24 mouse cellular contexts compared by ENCODE assay signal in the genomic region with DNA sequence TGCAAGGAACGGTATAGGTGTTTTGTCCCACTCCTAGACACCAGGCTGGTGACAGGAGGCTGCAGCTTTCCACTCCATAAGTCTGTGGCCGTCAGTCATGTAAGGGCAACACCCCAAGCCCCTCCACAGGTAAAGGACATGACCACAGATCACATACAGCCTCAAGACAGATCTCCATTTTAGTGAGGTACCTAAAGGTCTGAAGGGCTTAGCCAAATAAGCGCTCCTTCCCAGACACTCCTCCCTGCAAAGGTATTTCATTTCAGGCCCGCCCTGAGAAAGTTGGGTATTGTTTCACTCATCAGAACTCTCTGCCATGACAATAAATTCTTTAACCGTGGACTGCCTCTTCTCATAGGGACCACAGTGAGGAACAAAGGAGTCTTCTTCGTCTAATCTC.
DNase-seq lines count a peak whose midpoint lies in the region; ATAC-seq and TF ChIP-seq lines count a peak whose summit lies in the region.
"Had no signal": no experiment of that assay in that cellular context is flagged by ENCODE, and none has a peak within 500 bp of the region (broad histone marks: within the 10 kb centered on the region; RNA-seq: fewer than 3 reads in every experiment).

No protein-coding gene starts in this region.

- no peak for TF ChIP-seq CTCF in kidney, postnatal 0 days (IDR thresholded peaks at IDR 0.05; ENCODE audit: low read depth)

- H3K9ac ChIP-seq in hindbrain, embryonic 11.5 days (ENCODE audit: low read depth, low read length), result no peak overlapping the region
- no peak overlapping the region for H3K9ac ChIP-seq in hindbrain, embryonic 12.5 days
- no peak overlapping the region for H3K9ac ChIP-seq in kidney, embryonic 15.5 days
- no peak overlapping the region for H3K9ac ChIP-seq in kidney, postnatal 0 days (ENCODE audit: low read depth, low read length)
- H3K9ac ChIP-seq: embryonic facial prominence, embryonic 12.5 days; forebrain, embryonic 13.5 days; forebrain, embryonic 15.5 days had no signal

- H3K27me3 ChIP-seq in hindbrain, embryonic 11.5 days (ENCODE audit: control insufficient read depth, insufficient read depth, low read length), result no peaks in the 10 kb centered on the region
- H3K27me3 ChIP-seq in hindbrain, embryonic 12.5 days, result no peaks in the 10 kb centered on the region
- H3K27me3 ChIP-seq in kidney, embryonic 15.5 days, result no peaks in the 10 kb centered on the region
- H3K27me3 ChIP-seq in kidney, postnatal 0 days (ENCODE audit: insufficient read depth, low read length), result no peaks in the 10 kb centered on the region
- H3K27me3 ChIP-seq: CH12.LX; embryonic facial prominence, embryonic 12.5 days; forebrain, embryonic 13.5 days; forebrain, embryonic 15.5 days; Patski had no signal

- 0 out of 2 replicates have a peak, but pooled peaks have one; percentile 27 for ATAC-seq in hindbrain, embryonic 11.5 days (ENCODE audit: low FRiP score)
- no peak for ATAC-seq in hindbrain, embryonic 12.5 days (ENCODE audit: low FRiP score)
- ATAC-seq in kidney, embryonic 15.5 days (replicated peaks; ENCODE audit: low FRiP score), result peak; percentile 54
- ATAC-seq in kidney, postnatal 0 days (replicated peaks; ENCODE audit: low FRiP score, low read depth), result no peak
- ATAC-seq: activated CD4-positive, CD25-positive, alpha-beta regulatory T cell, adult 4 months; CD4-positive, CD25-positive, alpha-beta regulatory T cell, adult 4 months; forebrain, embryonic 13.5 days; forebrain, embryonic 15.5 days; Patski had no signal

- H3K4me2 ChIP-seq in hindbrain, embryonic 11.5 days (replicated peaks; ENCODE audit: low read depth, low read length), result no peak overlapping the region
- H3K4me2 ChIP-seq in hindbrain, embryonic 12.5 days (replicated peaks), result no peak overlapping the region
- H3K4me2 ChIP-seq in kidney, embryonic 15.5 days, result no peak overlapping the region
- no peak overlapping the region for H3K4me2 ChIP-seq in kidney, postnatal 0 days (ENCODE audit: low read length)
- H3K4me2 ChIP-seq: embryonic facial prominence, embryonic 12.5 days; forebrain, embryonic 13.5 days; forebrain, embryonic 15.5 days had no signal

- DNase-seq in hindbrain, embryonic 11.5 days (ENCODE audit: low spot score), result no peak
- DNase-seq in kidney, postnatal 14 days, result no peak
- peak; percentile 16 for DNase-seq in kidney, postnatal 0 days (ENCODE audit: low spot score)
- DNase-seq in kidney, postnatal 4 days, result no peak
- DNase-seq: adrenal gland, adult 8-10 months; adrenal gland, postnatal 14 days; adrenal gland, postnatal 36 days; B cell, adult 2 months; cerebellum, adult 11-12 months; cerebellum, adult 2 months; cerebellum, adult 9-10 months; cerebellum, postnatal 10 days; cerebellum, postnatal 25 days had no signal

- H3K36me3 ChIP-seq in hindbrain, embryonic 11.5 days (ENCODE audit: control insufficient read depth, insufficient read depth, low read length), result no peaks in the 10 kb centered on the region
- H3K36me3 ChIP-seq in hindbrain, embryonic 12.5 days, result no peaks in the 10 kb centered on the region
- H3K36me3 ChIP-seq in kidney, embryonic 15.5 days, result no peaks in the 10 kb centered on the region
- no peaks in the 10 kb centered on the region for H3K36me3 ChIP-seq in kidney, postnatal 0 days (ENCODE audit: insufficient read depth, low read length)
- H3K36me3 ChIP-seq: embryonic facial prominence, embryonic 10.5 days; embryonic facial prominence, embryonic 12.5 days; forebrain, embryonic 15.5 days; G1E had no signal

- no peak overlapping the region for H3K27ac ChIP-seq in hindbrain, embryonic 11.5 days (ENCODE audit: low read depth, low read length)
- no peak overlapping the region for H3K27ac ChIP-seq in hindbrain, embryonic 12.5 days
- H3K27ac ChIP-seq in kidney, embryonic 15.5 days, result no peak overlapping the region
- H3K27ac ChIP-seq in kidney, postnatal 0 days, result no peak overlapping the region
- H3K27ac ChIP-seq: embryonic facial prominence, embryonic 10.5 days; embryonic facial prominence, embryonic 12.5 days; forebrain, embryonic 13.5 days; forebrain, embryonic 15.5 days had no signal

- no peaks in the 10 kb centered on the region for H3K4me1 ChIP-seq in hindbrain, embryonic 11.5 days (replicated peaks; ENCODE audit: control insufficient read depth, insufficient read depth, low read length)
- no peaks in the 10 kb centered on the region for H3K4me1 ChIP-seq in hindbrain, embryonic 12.5 days
- no peaks in the 10 kb centered on the region for H3K4me1 ChIP-seq in kidney, embryonic 15.5 days
- no peaks in the 10 kb centered on the region for H3K4me1 ChIP-seq in kidney, postnatal 0 days (replicated peaks; ENCODE audit: insufficient read depth, low read length)
- H3K4me1 ChIP-seq: embryonic facial prominence, embryonic 10.5 days; embryonic facial prominence, embryonic 12.5 days; forebrain, embryonic 13.5 days; forebrain, embryonic 15.5 days had no signal

- no peak overlapping the region for H3K4me3 ChIP-seq in hindbrain, embryonic 11.5 days (ENCODE audit: low read depth, low read length)
- no peak overlapping the region for H3K4me3 ChIP-seq in hindbrain, embryonic 12.5 days
- no peak overlapping the region for H3K4me3 ChIP-seq in kidney, embryonic 15.5 days (replicated peaks)
- H3K4me3 ChIP-seq in kidney, postnatal 0 days (replicated peaks; ENCODE audit: low read depth, low read length), result no peak overlapping the region
- H3K4me3 ChIP-seq: embryonic facial prominence, embryonic 10.5 days; embryonic facial prominence, embryonic 12.5 days; forebrain, embryonic 13.5 days; forebrain, embryonic 15.5 days had no signal

- 81% methylated on average over 6 of the region's 6 CpGs for WGBS in hindbrain, embryonic 11.5 days
- WGBS in hindbrain, embryonic 12.5 days, result 72% methylated on average over 6 of the region's 6 CpGs
- WGBS in kidney, embryonic 15.5 days, result 42% methylated on average over 6 of the region's 6 CpGs
- WGBS in kidney, postnatal 0 days, result 48% methylated on average over 6 of the region's 6 CpGs

- no peaks in the 10 kb centered on the region for H3K9me3 ChIP-seq in hindbrain, embryonic 11.5 days (ENCODE audit: control insufficient read depth, low read length)
- H3K9me3 ChIP-seq in hindbrain, embryonic 12.5 days (replicated peaks), result no peaks in the 10 kb centered on the region
- H3K9me3 ChIP-seq in kidney, embryonic 15.5 days (replicated peaks), result no peaks in the 10 kb centered on the region
- no peaks in the 10 kb centered on the region for H3K9me3 ChIP-seq in kidney, postnatal 0 days (replicated peaks; ENCODE audit: low read length)
- H3K9me3 ChIP-seq: embryonic facial prominence, embryonic 10.5 days; embryonic facial prominence, embryonic 12.5 days; forebrain, embryonic 13.5 days; forebrain, embryonic 15.5 days; G1E had no signal

Comparison
In these comparisons a context has a peak if more than half of its experiments do, and no peak if none do; other contexts are left out.
1. ATAC-seq: peak in hindbrain, embryonic 11.5 days (single experiment) and kidney, embryonic 15.5 days (single experiment); none in hindbrain, embryonic 12.5 days (single experiment) and kidney, postnatal 0 days (single experiment).